Mouse (Mus musculus) olfactory bulb, adult 2 months (tissue): ENCODE data around the gene Mospd3.

Experiments
- CTCF ChIP-seq: fragments of 200-500 bp; IDR thresholded peaks from 2 replicates; pipeline ENCODE4 v1.5.1; 2012; ENCODE audit warnings: low read depth, mild to moderate bottlenecking, low read length, moderate library complexity; ENCODE audit not compliant: insufficient read depth
- POLR2A ChIP-seq: fragments of 200-500 bp; IDR thresholded peaks from 2 replicates; pipeline ENCODE4 v1.6.1; 2012; ENCODE audit warnings: mild to moderate bottlenecking, low read depth, low read length, moderate library complexity; ENCODE audit not compliant: insufficient read depth

DNA sequence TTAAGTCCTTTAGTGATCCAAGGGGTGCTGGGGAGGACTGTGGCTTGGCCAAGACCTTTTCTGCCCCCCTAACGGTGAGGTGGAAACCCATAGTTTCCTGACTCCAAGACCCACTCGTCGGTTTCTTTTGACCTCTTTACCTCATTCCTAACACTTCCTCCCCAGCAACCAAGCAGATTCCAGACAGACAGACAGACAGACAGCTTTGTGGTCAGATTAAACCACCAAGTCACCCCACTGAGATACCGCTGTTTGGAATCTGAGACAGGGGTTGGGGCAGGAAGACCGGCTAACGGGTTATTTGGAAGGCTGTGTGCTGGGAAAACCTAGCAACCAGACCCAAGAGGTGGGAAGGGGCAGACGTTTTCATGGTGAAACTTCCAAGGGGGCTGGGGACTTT lies 30.7 kb downstream of the Mospd3 start:
- TF ChIP-seq CTCF = no peak
- TF ChIP-seq POLR2A = no peak
